Mouse (Mus musculus) thymus, adult 2 months (tissue): ENCODE data around the gene Anapc2.

Experiments used
- CTCF ChIP-seq: fragments of 200-500 bp; IDR thresholded peaks from 2 replicates; pipeline ENCODE4 v1.5.1; 2012; ENCODE audit warnings: mild to moderate bottlenecking, control low read depth, low read length, moderate library complexity, borderline replicate concordance; ENCODE audit not compliant: control insufficient read depth, poor library complexity, insufficient read depth; ENCODE audit errors: extremely low read depth
- POLR2A ChIP-seq: fragments of 200-500 bp; IDR thresholded peaks from 2 replicates; pipeline ENCODE4 v1.6.1; 2012; ENCODE audit warnings: mild to moderate bottlenecking, low read length, control low read depth, moderate library complexity; ENCODE audit not compliant: control insufficient read depth, poor library complexity, insufficient read depth; ENCODE audit errors: extremely low read depth

GRCm38 (mm10) chr2:25262291-25262767 lies 9.9 kb upstream of the Anapc2 start, which contains the start of gene Tprn:
- TF ChIP-seq CTCF (no peak), POLR2A (peak; percentile 54)
